Mouse (Mus musculus) adrenal gland, postnatal 14 days (tissue): ENCODE results near the gene Apom. TPM values are rescaled to one million over a fixed set of nuclear protein-coding genes. Genes with fewer than 3 reads are reported as not detected.

Source experiments
- DNase-seq: peaks from one replicate; pipeline ENCODE4 v3.0.0; 2021; ENCODE audit warnings: mixed read lengths
- total RNA-seq: library from RNA; stranded (reverse); gene quantifications from 2 replicates; pipeline ENCODE4 v1.2.3, GENCODE M21; 2021

The Apom gene
- total RNA-seq, 1 experiment from 2014 or later: 35.6 TPM

GRCm38 (mm10) chr17:35096597-35096996 lies 35.3 kb downstream of the Apom start:
- no peak for DNase-seq

GRCm38 (mm10) chr17:35094475-35095365 lies 37.1 kb downstream of the Apom start:
- no peak for DNase-seq

- DNase-seq: no peak
Observed at GRCm38 (mm10) chr17:35092403-35093198, 39.2 kb downstream of the Apom start.

- DNase-seq: peak; percentile 49
Observed at GRCm38 (mm10) chr17:35090166-35090932, 41.5 kb downstream of the Apom start.

- DNase-seq: peak; percentile 96
Observed at GRCm38 (mm10) chr17:35088825-35089644, 42.8 kb downstream of the Apom start, which contains the start of gene Abhd16a. TSS of gene Abhd16a (plus strand) at chr17:35089263.

DNA sequence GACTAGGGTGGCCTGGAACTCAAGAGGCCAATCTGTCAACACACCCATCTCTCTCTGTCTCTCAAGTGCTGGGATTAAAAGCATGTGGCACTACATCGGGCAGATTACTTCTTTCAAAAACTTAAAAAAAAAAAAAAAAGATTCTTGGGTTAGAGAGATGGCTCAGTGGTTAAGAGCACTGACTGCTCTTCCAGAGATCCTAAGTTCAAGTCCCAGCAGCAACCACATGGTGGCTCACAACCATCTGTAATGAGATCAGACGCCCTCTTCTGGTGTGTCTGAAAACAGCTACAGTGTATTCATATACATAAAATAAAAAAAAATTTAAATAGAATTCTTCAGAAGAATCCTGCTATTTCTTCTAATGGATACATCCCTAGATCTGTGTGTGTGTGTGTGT lies 43.7 kb downstream of the Apom start:
- no peak for DNase-seq

DNA sequence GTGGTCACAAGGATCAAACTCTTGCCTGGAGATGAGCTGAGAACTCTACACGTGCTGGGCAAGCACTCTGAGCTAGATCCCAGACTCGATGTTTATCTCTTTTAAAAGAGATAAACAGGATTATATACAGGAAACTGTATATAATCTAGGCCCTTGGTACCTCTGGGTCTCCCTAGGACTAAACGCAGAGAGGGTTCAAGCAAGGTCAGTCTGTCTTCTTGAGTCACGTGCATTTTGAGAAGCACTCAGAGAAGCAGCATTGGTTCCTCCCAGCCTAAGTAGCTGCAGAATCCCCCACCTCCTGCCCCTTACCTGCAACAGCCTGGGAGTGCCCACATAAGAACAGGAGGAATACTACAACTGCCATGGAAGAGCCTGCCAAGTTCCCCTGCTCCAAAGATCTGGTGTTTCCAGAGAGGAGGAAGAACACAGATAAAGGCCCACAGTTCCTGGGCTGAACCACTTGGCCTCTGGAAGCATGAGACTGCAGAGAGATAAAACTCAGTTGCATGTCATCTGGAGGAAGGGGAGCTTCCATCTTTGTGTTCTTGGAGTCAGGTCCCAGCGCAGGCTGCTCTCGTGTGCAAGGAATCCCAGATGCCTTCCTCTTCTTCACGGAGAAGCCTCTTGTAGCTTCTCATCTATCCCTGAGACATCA lies 46.5 kb downstream of the Apom start, which contains the start of gene Ly6g6f:
Gene Ly6g6f, minus strand, starts transcription at position 403 of the 658 bp plus-strand sequence.
- no peak for DNase-seq

DNA sequence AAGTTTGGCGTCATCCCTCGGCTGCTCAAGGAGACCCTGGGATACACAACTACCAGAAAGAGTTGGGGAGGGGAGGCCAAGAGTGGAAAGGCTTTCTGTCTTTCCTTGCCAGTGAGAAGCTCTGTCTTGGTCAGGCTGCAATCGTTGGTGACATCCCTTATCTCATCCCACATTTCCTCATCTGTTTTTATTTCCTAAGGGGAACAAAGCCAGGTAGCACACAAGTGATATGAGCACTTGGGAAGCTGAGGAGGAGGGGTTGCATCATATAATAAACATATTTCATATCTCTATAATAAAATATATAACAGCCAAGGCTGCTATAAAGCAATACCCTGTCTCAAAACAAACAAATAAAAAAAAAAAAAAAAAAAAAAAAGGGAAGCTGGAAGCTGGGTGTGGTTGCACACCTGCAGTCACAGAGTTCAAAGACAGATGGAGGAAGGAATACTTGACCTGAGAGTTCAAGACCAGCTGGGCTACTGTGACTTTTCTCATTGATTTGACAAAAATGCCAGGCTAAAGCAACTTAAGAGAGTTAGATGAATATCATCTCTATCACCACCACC lies 47.8 kb downstream of the Apom start:
- DNase-seq: no peak

DNA sequence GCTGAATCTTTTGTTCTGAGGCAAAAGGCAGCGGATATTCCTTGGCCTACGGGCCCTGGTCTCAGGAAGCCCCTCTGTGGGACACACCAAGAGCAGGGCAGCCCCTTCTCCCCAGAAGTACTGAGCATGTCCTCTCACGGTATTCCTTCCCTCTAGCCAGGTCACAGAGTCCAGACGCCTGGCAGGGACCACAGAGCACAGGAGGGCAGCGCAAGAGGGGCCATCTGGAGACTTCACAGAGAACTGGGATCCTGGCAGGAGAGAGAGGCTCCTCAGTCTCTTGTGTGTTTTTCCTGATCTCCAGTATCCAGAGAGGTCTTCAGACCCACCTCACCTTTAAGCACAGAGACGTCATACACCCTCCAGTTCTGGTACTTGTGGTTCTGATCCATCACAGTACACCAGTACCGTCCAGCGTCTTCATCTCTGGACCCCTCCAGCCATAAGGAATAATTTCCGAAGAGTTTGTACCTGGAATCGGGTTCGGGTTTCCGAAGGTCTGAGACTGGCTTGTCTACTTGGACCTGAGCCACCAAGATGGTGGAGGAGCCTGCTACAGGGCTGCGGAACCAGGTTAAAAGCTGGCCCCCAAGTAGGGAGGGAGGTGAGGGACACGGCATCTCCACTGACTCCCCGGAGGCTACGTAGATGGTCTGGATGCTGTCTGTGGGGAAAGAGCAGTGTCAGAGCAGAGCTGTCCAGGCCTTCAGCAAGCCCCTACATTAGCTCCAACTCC lies 48.8 kb downstream of the Apom start:
- DNase-seq: no peak

GRCm38 (mm10) chr17:35080710-35081109 lies 51.1 kb downstream of the Apom start:
- DNase-seq: no peak

DNA sequence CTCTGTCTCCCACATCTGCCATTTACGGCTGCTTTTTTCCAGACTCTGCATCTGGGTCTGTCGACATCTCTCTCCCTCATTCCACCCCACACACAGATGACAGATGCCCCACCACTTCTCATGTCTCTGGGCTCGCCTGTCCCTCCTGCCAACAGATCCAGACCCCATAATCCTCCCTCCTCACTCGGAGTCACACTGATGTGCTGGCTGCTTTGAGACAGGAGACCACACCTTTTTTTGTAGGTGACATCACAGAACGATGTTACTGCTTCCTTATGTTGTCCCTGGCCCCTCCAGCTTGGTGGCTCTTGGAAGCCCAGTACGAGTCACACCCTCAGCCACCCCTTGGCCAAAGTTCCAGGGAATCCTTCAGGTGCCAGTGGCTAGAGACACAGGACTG lies 51.6 kb downstream of the Apom start:
- DNase-seq: no peak

GRCm38 (mm10) chr17:35079778-35080177 lies 52.1 kb downstream of the Apom start:
- no peak for DNase-seq

Other genes starting within 250 kb of the Apom start
- gene C2, start 233.8 kb downstream of the Apom start, total RNA-seq: 43.2 and 54.5 TPM in 2 replicates
- gene Ehmt2, start 233.6 kb downstream of the Apom start, total RNA-seq: 112 and 134 TPM in 2 replicates
- 1.5 and 1.7 TPM in 2 replicates for gene Slc44a4, start 217.6 kb downstream of the Apom start, total RNA-seq
- gene Neu1, start 200.8 kb downstream of the Apom start, total RNA-seq: 19.3 and 25.2 TPM in 2 replicates
- gene Hspa1b, start 172.8 kb downstream of the Apom start, total RNA-seq: 29.6 and 90.6 TPM in 2 replicates
- not detected in 2 replicates for gene Gm20481, start 162.1 kb downstream of the Apom start, total RNA-seq
- 12.7 and 38.7 TPM in 2 replicates for gene Hspa1a, start 159.9 kb downstream of the Apom start, total RNA-seq
- 0.34 and 0.37 TPM in 2 replicates for gene Hspa1l, start 159.3 kb downstream of the Apom start, total RNA-seq
- 39.4 and 44.2 TPM in 2 replicates for gene Lsm2, start 150.2 kb downstream of the Apom start, total RNA-seq
- gene Vars, start 131.1 kb downstream of the Apom start, total RNA-seq: 55.3 and 71.7 TPM in 2 replicates
- gene Vwa7, start 115.5 kb downstream of the Apom start, total RNA-seq: 0.85 and 1.2 TPM in 2 replicates
- 1.3 and 1.7 TPM in 2 replicates for gene Sapcd1, start 104.0 kb downstream of the Apom start, total RNA-seq
- gene Msh5, start 85.3 kb downstream of the Apom start, total RNA-seq: 1.8 and 3.6 TPM in 2 replicates
- gene Clic1, start 82.1 kb downstream of the Apom start, total RNA-seq: 83.0 and 109 TPM in 2 replicates
- 24.2 and 30.6 TPM in 2 replicates for gene Ddah2, start 73.0 kb downstream of the Apom start, total RNA-seq
- not detected in 2 replicates for gene Ly6g6c, start 66.7 kb downstream of the Apom start, total RNA-seq
- 0.26 and 0.71 TPM in 2 replicates for gene Mpig6b, start 65.9 kb downstream of the Apom start, total RNA-seq
- gene Ly6g6e, start 55.1 kb downstream of the Apom start, total RNA-seq: not detected in 2 replicates
- 1.1 and 1.7 TPM in 2 replicates for gene Ly6g6d, start 54.0 kb downstream of the Apom start, total RNA-seq
- not detected in 2 replicates for gene Ly6g6f, start 46.4 kb downstream of the Apom start, total RNA-seq
- 69.7 and 76.3 TPM in 2 replicates for gene Abhd16a, start 42.8 kb downstream of the Apom start, total RNA-seq
- not detected in 2 replicates for gene Ly6g5c, start 23.8 kb downstream of the Apom start, total RNA-seq
- gene Ly6g5b, start 16.6 kb downstream of the Apom start, total RNA-seq: 0.33 and 1.1 TPM in 2 replicates
- 11.3 and 12.3 TPM in 2 replicates for gene Gpank1, start 10.6 kb downstream of the Apom start, total RNA-seq
- 210 and 214 TPM in 2 replicates for gene Csnk2b, start 10.0 kb downstream of the Apom start, total RNA-seq
- 23.6 and 24.8 TPM in 2 replicates for gene D17H6S53E, start 5.7 kb downstream of the Apom start, total RNA-seq
- gene Bag6, start 3.1 kb upstream of the Apom start, total RNA-seq: 357 and 375 TPM in 2 replicates
- 246 and 247 TPM in 2 replicates for gene Prrc2a, start 32.8 kb upstream of the Apom start, total RNA-seq
- gene Aif1, start 44.0 kb upstream of the Apom start, total RNA-seq: 3.3 and 5.6 TPM in 2 replicates
- 5.6 and 11.9 TPM in 2 replicates for gene Lst1, start 56.4 kb upstream of the Apom start, total RNA-seq
- 4.3 and 35.6 TPM in 2 replicates for gene Ltb, start 62.4 kb upstream of the Apom start, total RNA-seq
- gene Tnf, start 70.0 kb upstream of the Apom start, total RNA-seq: 0.33 and 1.4 TPM in 2 replicates
- gene Lta, start 73.3 kb upstream of the Apom start, total RNA-seq: 0.33 and 2.7 TPM in 2 replicates
- gene Gm16181, start 88.8 kb upstream of the Apom start, total RNA-seq: 0.67 TPM in 1 of 2 replicates, not detected in the other
- 7.0 and 8.2 TPM in 2 replicates for gene Atp6v1g2, start 101.6 kb upstream of the Apom start, total RNA-seq
- gene Nfkbil1, start 103.7 kb upstream of the Apom start, total RNA-seq: 15.3 and 17.7 TPM in 2 replicates
- gene Ddx39b, start 109.7 kb upstream of the Apom start, total RNA-seq: 200 and 232 TPM in 2 replicates
- gene H2-D1, start 130.7 kb upstream of the Apom start, total RNA-seq: 93.3 and 154 TPM in 2 replicates
- 1.7 and 2.7 TPM in 2 replicates for gene H2-Q1, start 188.4 kb upstream of the Apom start, total RNA-seq
- gene H2-Q2, start 210.2 kb upstream of the Apom start, total RNA-seq: 0.49 and 1.3 TPM in 2 replicates
- gene H2-Q4, start 247.6 kb upstream of the Apom start, total RNA-seq: 16.3 and 26.4 TPM in 2 replicates